In genomic region chr7:72391323-72391722, GRCm38 (mm10) we compare ENCODE assay signal across 8 mouse cellular contexts.
DNase-seq lines count a peak whose midpoint lies in the region; ATAC-seq lines count a peak whose summit lies in the region.

No protein-coding gene starts in this region.

- no peak overlapping the region for H3K27ac ChIP-seq in hindbrain, embryonic 14.5 days
- no peak overlapping the region for H3K27ac ChIP-seq in hindbrain, embryonic 16.5 days (ENCODE audit: low read depth, low read length)
- H3K27ac ChIP-seq in neural tube, embryonic 13.5 days (replicated peaks) = no peak overlapping the region

- no peak overlapping the region for H3K9ac ChIP-seq in hindbrain, embryonic 14.5 days
- no peak overlapping the region for H3K9ac ChIP-seq in hindbrain, embryonic 16.5 days (ENCODE audit: low read depth, low read length)
- no peak overlapping the region for H3K9ac ChIP-seq in neural tube, embryonic 13.5 days

- peak; percentile 64 for DNase-seq in hindbrain, embryonic 14.5 days (ENCODE audit: low spot score)
- DNase-seq in B cell, adult 2 months = peak; percentile 9 to 14
- DNase-seq in ZHBTc4 (ENCODE audit: low read depth, low spot score) = peak; percentile 73
- no peak for DNase-seq in right cerebral cortex, postnatal 14 days
- no peak for DNase-seq in spleen, adult 18-20 months

- peak; percentile 68; the same call in 1 of the 2 replicates for ATAC-seq in hindbrain, embryonic 14.5 days (ENCODE audit: low FRiP score)
- no peak for ATAC-seq in hindbrain, embryonic 16.5 days
- ATAC-seq in hematopoietic stem cell, adult 5-6 weeks (replicated peaks in 1 of 2; ENCODE audit: insufficient read depth in 1 of 2, low FRiP score in 2 of 2, low TSS enrichment in 1 of 2, low read depth in 1 of 2, poor library complexity in 2 of 2, severe bottlenecking in 2 of 2) = peak; percentile 37 to 74; a peak in 2 of 4 replicates
- peak; percentile 53; the same call in 1 of the 2 replicates for ATAC-seq in neural tube, embryonic 13.5 days (ENCODE audit: low read depth)

- H3K4me1 ChIP-seq in hindbrain, embryonic 14.5 days (replicated peaks; ENCODE audit: control insufficient read depth, insufficient read depth, low read length) = no peaks in the 10 kb centered on the region
- no peaks in the 10 kb centered on the region for H3K4me1 ChIP-seq in hindbrain, embryonic 16.5 days (ENCODE audit: control insufficient read depth, insufficient read depth, low read depth, low read length)
- no peaks in the 10 kb centered on the region for H3K4me1 ChIP-seq in neural tube, embryonic 13.5 days (replicated peaks)

- H3K27me3 ChIP-seq in hindbrain, embryonic 14.5 days (ENCODE audit: control insufficient read depth, insufficient read depth, low read length) = no peaks in the 10 kb centered on the region
- no peaks in the 10 kb centered on the region for H3K27me3 ChIP-seq in hindbrain, embryonic 16.5 days (replicated peaks; ENCODE audit: control insufficient read depth, insufficient read depth, low read length)
- no peaks in the 10 kb centered on the region for H3K27me3 ChIP-seq in neural tube, embryonic 13.5 days

- no peak overlapping the region for H3K4me2 ChIP-seq in hindbrain, embryonic 14.5 days (replicated peaks)
- no peak overlapping the region for H3K4me2 ChIP-seq in hindbrain, embryonic 16.5 days (ENCODE audit: low read length)
- H3K4me2 ChIP-seq in neural tube, embryonic 13.5 days = no peak overlapping the region

- WGBS in hindbrain, embryonic 14.5 days = 38% methylated on average over 7 of the region's 7 CpGs
- WGBS in hindbrain, embryonic 16.5 days = 39% methylated on average over 7 of the region's 7 CpGs
- WGBS in neural tube, embryonic 13.5 days = 33% methylated on average over 7 of the region's 7 CpGs

- no peak overlapping the region for H3K4me3 ChIP-seq in hindbrain, embryonic 14.5 days (replicated peaks; ENCODE audit: low read length)
- no peak overlapping the region for H3K4me3 ChIP-seq in hindbrain, embryonic 16.5 days (ENCODE audit: low read length)
- no peak overlapping the region for H3K4me3 ChIP-seq in neural tube, embryonic 13.5 days

- no peaks in the 10 kb centered on the region for H3K9me3 ChIP-seq in hindbrain, embryonic 14.5 days (ENCODE audit: control insufficient read depth, low read length)
- no peaks in the 10 kb centered on the region for H3K9me3 ChIP-seq in hindbrain, embryonic 16.5 days (ENCODE audit: control insufficient read depth, low read length)
- no peaks in the 10 kb centered on the region for H3K9me3 ChIP-seq in neural tube, embryonic 13.5 days

- H3K36me3 ChIP-seq in hindbrain, embryonic 14.5 days (replicated peaks; ENCODE audit: control insufficient read depth, insufficient read depth) = no peaks in the 10 kb centered on the region
- no peaks in the 10 kb centered on the region for H3K36me3 ChIP-seq in hindbrain, embryonic 16.5 days (ENCODE audit: control insufficient read depth, insufficient read depth, low read length)
- no peaks in the 10 kb centered on the region for H3K36me3 ChIP-seq in neural tube, embryonic 13.5 days

Comparison
In these comparisons a context has a peak if more than half of its experiments do, and no peak if none do; other contexts are left out.
1. DNase-seq: peak in hindbrain, embryonic 14.5 days (single experiment), B cell, adult 2 months (2 of 2) and ZHBTc4 (single experiment); none in right cerebral cortex, postnatal 14 days (single experiment) and spleen, adult 18-20 months (0 of 2).